25 mouse cellular contexts compared by ENCODE assay signal in genomic region chr1:23882681-23883080, GRCm38 (mm10).
"Had no signal": no experiment of that assay in that cellular context is flagged by ENCODE, and none has a peak within 500 bp of the region (broad histone marks: within the 10 kb centered on the region; RNA-seq: fewer than 3 reads in every experiment).

No protein-coding gene starts in this region.

- H3K27me3 ChIP-seq: heart, embryonic 12.5 days; hindbrain, embryonic 12.5 days; kidney, embryonic 15.5 days; limb, embryonic 13.5 days; limb, embryonic 15.5 days; liver, embryonic 12.5 days had no signal

- H3K9me3 ChIP-seq: heart, embryonic 10.5 days; heart, embryonic 12.5 days; hindbrain, embryonic 10.5 days; hindbrain, embryonic 12.5 days; kidney, embryonic 15.5 days; limb, embryonic 13.5 days; limb, embryonic 15.5 days; liver, embryonic 12.5 days had no signal

- H3K9ac ChIP-seq: heart, embryonic 12.5 days; hindbrain, embryonic 12.5 days; hindbrain, embryonic 14.5 days; kidney, embryonic 15.5 days; limb, embryonic 13.5 days; limb, embryonic 15.5 days; liver, embryonic 12.5 days had no signal

- H3K27ac ChIP-seq: heart, embryonic 10.5 days; hindbrain, embryonic 10.5 days; hindbrain, embryonic 12.5 days; hindbrain, embryonic 14.5 days; kidney, embryonic 15.5 days; kidney, postnatal 0 days; limb, embryonic 13.5 days; limb, embryonic 15.5 days; liver, embryonic 12.5 days had no signal

- H3K36me3 ChIP-seq: heart, embryonic 10.5 days; heart, embryonic 12.5 days; hindbrain, embryonic 10.5 days; hindbrain, embryonic 12.5 days; kidney, embryonic 15.5 days; limb, embryonic 13.5 days; limb, embryonic 15.5 days; liver, embryonic 12.5 days had no signal

- H3K4me3 ChIP-seq: heart, embryonic 10.5 days; heart, embryonic 12.5 days; hindbrain, embryonic 10.5 days; hindbrain, embryonic 12.5 days; kidney, embryonic 15.5 days; limb, embryonic 13.5 days; limb, embryonic 15.5 days; liver, embryonic 12.5 days had no signal

- ATAC-seq: hindbrain, embryonic 16.5 days; intestine, embryonic 16.5 days; liver, embryonic 12.5 days had no signal

- DNase-seq: gastrocnemius, postnatal 10 days; gastrocnemius, postnatal 25 days; heart, adult 18-20 months; heart, postnatal 10 days; heart, postnatal 4 days; kidney, adult 11 months; kidney, adult 2 months; kidney, adult 9 months; kidney, postnatal 14 days; kidney, postnatal 36 days; layer of hippocampus, adult 9-11 months; layer of hippocampus, postnatal 36 days; left cerebral cortex, postnatal 4 days had no signal

- H3K4me1 ChIP-seq: heart, embryonic 10.5 days; hindbrain, embryonic 10.5 days; hindbrain, embryonic 12.5 days; kidney, embryonic 15.5 days; limb, embryonic 13.5 days; limb, embryonic 15.5 days had no signal

- H3K4me2 ChIP-seq: heart, embryonic 12.5 days; hindbrain, embryonic 12.5 days; hindbrain, embryonic 14.5 days; kidney, embryonic 15.5 days; limb, embryonic 13.5 days; limb, embryonic 15.5 days; liver, embryonic 12.5 days had no signal
